Mouse (Mus musculus) liver, adult 2 months (tissue): ENCODE data around the gene Lclat1. TPM values are rescaled to one million over a fixed set of nuclear protein-coding genes. Genes with fewer than 3 reads are reported as not detected.

Source experiments
- DNase-seq: peaks from one replicate; pipeline ENCODE4 v3.0.0-alpha.2; 2011; ENCODE audit warnings: low read depth, low spot score; ENCODE audit errors: extremely low read depth
- H3K27ac ChIP-seq: fragments of 200-500 bp; replicated peaks from 2 replicates; pipeline ENCODE4 v1.5.1; 2012; ENCODE audit warnings: low read depth, mild to moderate bottlenecking, control low read depth, inconsistent platforms, low read length; ENCODE audit not compliant: insufficient read depth
- H3K27me3 ChIP-seq: fragments of 200-500 bp; 2 replicates; pipeline ENCODE4 v1.6.1; 2012; ENCODE audit warnings: mild to moderate bottlenecking, moderate library complexity, low read length, inconsistent platforms; ENCODE audit not compliant: control insufficient read depth, insufficient read depth
- H3K36me3 ChIP-seq: fragments of 200-500 bp; 2 replicates; pipeline ENCODE4 v1.6.1; 2012; ENCODE audit warnings: low read length, inconsistent platforms; ENCODE audit not compliant: control insufficient read depth, insufficient read depth
- H3K4me1 ChIP-seq: fragments of 200-500 bp; 2 replicates; pipeline ENCODE4 v1.6.1; 2011; ENCODE audit warnings: low read length; ENCODE audit not compliant: control insufficient read depth, insufficient read depth
- H3K4me3 ChIP-seq: fragments of 200-500 bp; 2 replicates; pipeline ENCODE4 v1.5.1; 2011; ENCODE audit warnings: low read depth, mild to moderate bottlenecking, control low read depth, low read length, moderate library complexity; ENCODE audit not compliant: insufficient read depth
- H3K79me2 ChIP-seq: fragments of 200-500 bp; 2 replicates; pipeline ENCODE4 v1.6.1; 2012; ENCODE audit warnings: inconsistent platforms, mild to moderate bottlenecking, low read length, moderate library complexity; ENCODE audit not compliant: control insufficient read depth, insufficient read depth
- H3K9ac ChIP-seq: fragments of 200-500 bp; 2 replicates; pipeline ENCODE4 v1.6.1; 2012; ENCODE audit warnings: low read depth, mild to moderate bottlenecking, control low read depth, inconsistent platforms, low read length
- CTCF ChIP-seq: fragments of 200-500 bp; IDR thresholded peaks from 2 replicates; pipeline ENCODE4 v1.5.1; 2011; ENCODE audit warnings: low read depth, low read length, control low read depth
- POLR2A ChIP-seq: fragments of 200-500 bp; IDR thresholded peaks from 2 replicates; pipeline ENCODE4 v1.6.1; 2011; ENCODE audit warnings: low read length, control low read depth; ENCODE audit not compliant: insufficient read depth; ENCODE audit errors: extremely low read depth
- WGBS: fragments of 180-500 bp; shearing (Covaris S2); methylation state at CpG from one replicate; pipeline ENCODE4 v1.1.7; 2018; 5-methylcytosine and 5-hydroxymethylcytosine counted together
- polyA plus RNA-seq: library from polyadenylated mRNA; depleted of rRNA; stranded (reverse); fragments of >200 nt; gene quantifications from 2 replicates; pipeline ENCODE4 v1.2.3, GENCODE M21; 2012; rRNA removed
- total RNA-seq: library from RNA; depleted of rRNA; stranded (reverse); fragments of >200 nt; gene quantifications from 2 replicates; pipeline ENCODE4 v1.2.3, GENCODE M21; 2014; rRNA removed

Gene Lclat1
- total and polyA plus RNA-seq, 2 experiments = 12.3 to 24.1 TPM

GRCm38 (mm10) chr17:73284301-73284700 is 176.5 kb downstream of the Lclat1 start:
- TF ChIP-seq CTCF (no peak), POLR2A (no peak)
- no peaks in the 10 kb centered on the region for H3K4me1 ChIP-seq
- WGBS = 47% methylated on average over 2 of the region's 2 CpGs
- H3K9ac ChIP-seq = no peak overlapping the region
- H3K27ac ChIP-seq = no peak overlapping the region
- peak; percentile 46 for DNase-seq
- no peaks in the 10 kb centered on the region for H3K79me2 ChIP-seq
- H3K27me3 ChIP-seq = no peaks in the 10 kb centered on the region
- no peaks in the 10 kb centered on the region for H3K36me3 ChIP-seq
- no peak overlapping the region for H3K4me3 ChIP-seq

Other genes starting within 250 kb of the Lclat1 start
- gene Lbh, start 189.7 kb upstream of the Lclat1 start, total RNA-seq = 3.6 and 5.1 TPM in 2 replicates
- 9.6 and 9.8 TPM in 2 replicates for gene Lbh, start 189.7 kb upstream of the Lclat1 start, polyA plus RNA-seq